Comparison of ENCODE assay signal across 8 mouse cellular contexts in the genomic region with DNA sequence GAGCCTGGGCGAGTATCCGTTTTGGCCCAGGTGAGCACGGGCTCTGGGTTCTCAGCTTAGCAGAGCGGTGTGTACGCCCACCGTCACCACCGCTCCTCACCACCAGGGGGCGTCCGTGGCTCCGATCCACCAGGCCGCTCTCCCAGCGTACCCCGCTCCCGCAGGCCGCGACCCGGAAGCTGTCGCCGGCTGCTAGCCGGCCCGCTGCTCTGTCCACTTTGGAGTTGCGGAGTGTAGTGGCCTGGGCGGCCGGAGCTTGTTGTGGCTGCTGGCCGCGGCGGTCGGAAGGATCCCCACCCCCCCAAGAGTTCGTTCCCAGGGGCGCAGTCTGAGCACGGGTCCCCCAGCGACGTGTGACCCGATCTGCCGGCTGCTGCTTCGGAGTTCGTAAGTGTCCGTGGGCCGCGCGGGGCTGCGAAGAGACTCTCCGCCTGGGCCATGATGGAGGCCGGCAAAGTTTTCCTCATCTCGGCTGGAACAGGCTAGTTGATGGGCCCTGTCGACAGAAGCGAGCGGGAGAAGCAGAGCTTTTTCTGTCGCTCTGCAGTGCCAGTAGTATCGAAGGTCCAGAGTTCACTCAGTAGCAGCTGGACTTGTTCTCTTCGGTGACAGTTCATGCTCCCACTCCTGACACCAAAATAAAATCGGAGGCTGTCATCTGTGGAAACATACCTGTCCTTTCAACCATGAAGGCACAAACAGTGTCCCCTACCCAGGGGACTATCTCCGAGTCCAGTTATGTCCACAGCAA. TPM values are rescaled to one million over a fixed set of nuclear protein-coding genes. Genes with fewer than 3 reads are reported as not detected.
A peak's percentile ranks its signal among the peaks of the same experiment; 100 is the strongest.
DNase-seq lines count a peak whose midpoint lies in the region; ATAC-seq lines count a peak whose summit lies in the region.

Gene Snx19 (plus strand): TSS at position 227 of the 751 bp plus-strand sequence.

- H3K4me3 ChIP-seq in hindbrain, embryonic 16.5 days (ENCODE audit: low read length), result peak within 1 kb of the TSS; percentile 77
- peak within 1 kb of the TSS; percentile 56 for H3K4me3 ChIP-seq in macrophage (ENCODE audit: inconsistent target)

- no peaks in the 10 kb centered on the region for H3K9me3 ChIP-seq in hindbrain, embryonic 16.5 days (ENCODE audit: control insufficient read depth, low read length)

- no peaks in the 10 kb centered on the region; the same call in 1 of the 2 replicates for H3K36me3 ChIP-seq in hindbrain, embryonic 16.5 days (ENCODE audit: control insufficient read depth, insufficient read depth, low read length)
- peaks cover 8% of the 10 kb centered on the region; the same call in 1 of the 2 replicates for H3K36me3 ChIP-seq in macrophage (ENCODE audit: inconsistent target)

- ATAC-seq in hindbrain, embryonic 16.5 days, result peak; percentile 95

- 0 out of 2 replicates have a peak, but pooled peaks cover 2% of the 10 kb centered on the region for H3K27me3 ChIP-seq in hindbrain, embryonic 16.5 days (replicated peaks; ENCODE audit: control insufficient read depth, insufficient read depth, low read length)

- DNase-seq in T-cell, adult 2 months (ENCODE audit: low spot score), result peak; percentile 90
- DNase-seq in cerebellum, postnatal 36 days, result peak; percentile 95 to 96
- peak; percentile 91 for DNase-seq in gastrocnemius, adult 18-20 months (ENCODE audit: low spot score)
- peak; percentile 95 to 97 for DNase-seq in left cerebral cortex, adult 18-20 months (ENCODE audit: low spot score in 2 of 2)
- peak; percentile 91 for DNase-seq in right cerebral cortex, adult 18-20 months
- DNase-seq in urinary bladder, postnatal 10 days (ENCODE audit: low spot score), result peak; percentile 88

- H3K9ac ChIP-seq in hindbrain, embryonic 16.5 days (ENCODE audit: low read depth, low read length), result peak within 1 kb of the TSS; percentile 81

- WGBS in hindbrain, embryonic 16.5 days, result 2% methylated on average over 50 of the region's 53 CpGs
- WGBS in macrophage (ENCODE audit: missing documents), result 3% methylated on average over 46 of the region's 53 CpGs

- H3K79me2 ChIP-seq in macrophage (ENCODE audit: inconsistent target), result peaks cover 32% of the 10 kb centered on the region

- H3K4me2 ChIP-seq in hindbrain, embryonic 16.5 days (ENCODE audit: low read length), result peak within 1 kb of the TSS; percentile 67

- H3K27ac ChIP-seq in hindbrain, embryonic 16.5 days (ENCODE audit: low read depth, low read length), result peak within 1 kb of the TSS; percentile 27; the same call in 1 of the 2 replicates
- H3K27ac ChIP-seq in macrophage, result peak within 1 kb of the TSS; percentile 2; the same call in 1 of the 2 replicates

- H3K4me1 ChIP-seq in hindbrain, embryonic 16.5 days (ENCODE audit: control insufficient read depth, insufficient read depth, low read depth, low read length), result peaks cover 26% of the 10 kb centered on the region

RNA-seq across cellular contexts. Expression of gene Snx19, which starts in this region (rescaled TPM):
- total RNA-seq in gastrocnemius, adult 18-20 months (2021), result 10 to 100 TPM; 22.6 to 22.7 TPM
- 20.9 and 25.0 TPM in 2 replicates for polyA plus RNA-seq in hindbrain, embryonic 16.5 days (2015; fragmentation: Nextera tagmentation; extraction: Ambion mirVana)
- total RNA-seq in left cerebral cortex, adult 18-20 months (2021), result 10 to 100 TPM; 47.7 to 49.6 TPM
- 10 to 100 TPM; 19.1 to 50.1 (median 38.9) TPM for total RNA-seq in macrophage (2018; cell fraction: chromatin; rRNA removed)
- 10 to 100 TPM; 16.0 to 29.9 (median 22.5) TPM for total RNA-seq in macrophage (2018; cell fraction: cytosol; rRNA removed)
- 10 to 100 TPM; 20.7 to 47.1 (median 35.6) TPM for total RNA-seq in macrophage (2018; cell fraction: nucleus; rRNA removed)
- 18.2 to 21.2 TPM (median 19.3 TPM) in 3 replicates for polyA plus RNA-seq in macrophage (2018)

Comparison
In these comparisons a context has a peak if more than half of its experiments do, and no peak if none do; other contexts are left out.
1. Peak in every context shown above with its lines: DNase-seq, ATAC-seq, H3K4me3 ChIP-seq and H3K27ac ChIP-seq.